In genomic region chr3:70001540-70001939, GRCm38 (mm10) we compare ENCODE assay signal across 13 mouse cellular contexts. TPM values are rescaled to one million over a fixed set of nuclear protein-coding genes. Genes with fewer than 3 reads are reported as not detected.
DNase-seq lines count a peak whose midpoint lies in the region; ATAC-seq and TF ChIP-seq lines count a peak whose summit lies in the region.
"Had no signal": no experiment of that assay in that cellular context is flagged by ENCODE, and none has a peak within 500 bp of the region (broad histone marks: within the 10 kb centered on the region; RNA-seq: fewer than 3 reads in every experiment).

No protein-coding gene starts in this region.

- TF ChIP-seq EP300 in liver, postnatal 0 days (IDR thresholded peaks at IDR 0.05; ENCODE audit: low read depth): no peak

- no peak overlapping the region for H3K4me2 ChIP-seq in kidney, postnatal 0 days (ENCODE audit: low read length)
- H3K4me2 ChIP-seq in forebrain, embryonic 16.5 days (ENCODE audit: low read length): no peak overlapping the region
- no peak overlapping the region for H3K4me2 ChIP-seq in liver, postnatal 0 days (ENCODE audit: low read depth, low read length)
- H3K4me2 ChIP-seq: liver, embryonic 13.5 days had no signal

- WGBS in kidney, postnatal 0 days: 25% methylated on average over 9 of the region's 9 CpGs
- 10% methylated on average over 9 of the region's 9 CpGs for WGBS in forebrain, embryonic 16.5 days
- WGBS in liver, postnatal 0 days (ENCODE audit: insufficient replicate concordance): 73% methylated on average over 9 of the region's 9 CpGs

- no peaks in the 10 kb centered on the region for H3K27me3 ChIP-seq in kidney, postnatal 0 days (ENCODE audit: insufficient read depth, low read length)
- H3K27me3 ChIP-seq in forebrain, embryonic 16.5 days (replicated peaks; ENCODE audit: control insufficient read depth, insufficient read depth, low read length): no peaks in the 10 kb centered on the region
- H3K27me3 ChIP-seq in liver, postnatal 0 days (ENCODE audit: insufficient read depth, low read length): no peaks in the 10 kb centered on the region
- H3K27me3 ChIP-seq: liver, embryonic 13.5 days had no signal

- H3K4me1 ChIP-seq in kidney, postnatal 0 days (replicated peaks; ENCODE audit: insufficient read depth, low read length): no peaks in the 10 kb centered on the region
- peaks cover 2% of the 10 kb centered on the region; the same call in 1 of the 2 replicates for H3K4me1 ChIP-seq in forebrain, embryonic 16.5 days (replicated peaks; ENCODE audit: control insufficient read depth, insufficient read depth, low read length)
- no peaks in the 10 kb centered on the region for H3K4me1 ChIP-seq in liver, postnatal 0 days (ENCODE audit: insufficient read depth)
- H3K4me1 ChIP-seq: liver, embryonic 13.5 days had no signal

- H3K9ac ChIP-seq in kidney, postnatal 0 days (ENCODE audit: low read depth, low read length): no peak overlapping the region
- no peak overlapping the region for H3K9ac ChIP-seq in forebrain, embryonic 16.5 days (replicated peaks; ENCODE audit: low read depth, low read length)
- no peak overlapping the region for H3K9ac ChIP-seq in liver, postnatal 0 days (replicated peaks)
- H3K9ac ChIP-seq: liver, embryonic 13.5 days had no signal

- no peaks in the 10 kb centered on the region for H3K9me3 ChIP-seq in kidney, postnatal 0 days (replicated peaks; ENCODE audit: low read length)
- H3K9me3 ChIP-seq in forebrain, embryonic 16.5 days (ENCODE audit: control insufficient read depth, low read length): no peaks in the 10 kb centered on the region
- no peaks in the 10 kb centered on the region for H3K9me3 ChIP-seq in liver, postnatal 0 days (ENCODE audit: low read length)
- H3K9me3 ChIP-seq: liver, embryonic 13.5 days had no signal

- H3K36me3 ChIP-seq in kidney, postnatal 0 days (ENCODE audit: insufficient read depth, low read length): no peaks in the 10 kb centered on the region
- no peaks in the 10 kb centered on the region for H3K36me3 ChIP-seq in forebrain, embryonic 16.5 days (ENCODE audit: control insufficient read depth, insufficient read depth)
- H3K36me3 ChIP-seq in liver, postnatal 0 days (replicated peaks; ENCODE audit: insufficient read depth, low read length): no peaks in the 10 kb centered on the region
- H3K36me3 ChIP-seq: liver, embryonic 13.5 days had no signal

- H3K4me3 ChIP-seq in kidney, postnatal 0 days (replicated peaks; ENCODE audit: low read depth, low read length): no peak overlapping the region
- H3K4me3 ChIP-seq in forebrain, embryonic 16.5 days (replicated peaks; ENCODE audit: low read length): no peak overlapping the region
- no peak overlapping the region for H3K4me3 ChIP-seq in liver, postnatal 0 days (ENCODE audit: low read depth, low read length)
- H3K4me3 ChIP-seq: liver, embryonic 13.5 days had no signal

- peak; percentile 46 for DNase-seq in kidney, postnatal 0 days (ENCODE audit: low spot score)
- no peak for DNase-seq in kidney, postnatal 14 days
- DNase-seq in Muller cell, postnatal 12 days (ENCODE audit: inconsistent ontology term): peak; percentile 80
- peak; percentile 8 for DNase-seq in embryo, embryonic 11.5 days (ENCODE audit: low read depth, low spot score)
- DNase-seq in frontal cortex, postnatal 14 days (ENCODE audit: low spot score in 2 of 2): no peak
- no peak for DNase-seq in liver, postnatal 0 days
- no peak for DNase-seq in frontal cortex, adult 2 months (ENCODE audit: extremely low spot score in 1 of 2, low spot score in 1 of 2)
- DNase-seq: adrenal gland, postnatal 14 days; liver, embryonic 13.5 days; spleen, adult 18-20 months had no signal

- ATAC-seq in kidney, postnatal 0 days (replicated peaks; ENCODE audit: low FRiP score, low read depth): no peak
- peak; percentile 69; the same call in 1 of the 2 replicates for ATAC-seq in forebrain, embryonic 16.5 days
- no peak for ATAC-seq in liver, postnatal 0 days
- ATAC-seq: CD4-positive, CD25-positive, alpha-beta regulatory T cell, adult 4 months had no signal

- no peak for TF ChIP-seq CTCF in kidney, postnatal 0 days (IDR thresholded peaks at IDR 0.05; ENCODE audit: low read depth)
- TF ChIP-seq CTCF in liver, postnatal 0 days (IDR thresholded peaks at IDR 0.05; ENCODE audit: low read depth): no peak

- H3K27ac ChIP-seq in kidney, postnatal 0 days: no peak overlapping the region
- no peak overlapping the region for H3K27ac ChIP-seq in forebrain, embryonic 16.5 days (ENCODE audit: low read length)
- no peak overlapping the region for H3K27ac ChIP-seq in liver, postnatal 0 days (ENCODE audit: low read depth)
- H3K27ac ChIP-seq: liver, embryonic 13.5 days had no signal

RNA-seq across cellular contexts. Expression of gene Otol1, which starts 5.9 kb away (rescaled TPM):
- not detected in 2 replicates for polyA plus RNA-seq in kidney, postnatal 0 days (2015; fragmentation: Nextera tagmentation; extraction: Ambion mirVana)
- not detected in 2 replicates for polyA plus RNA-seq in forebrain, embryonic 16.5 days (2015; fragmentation: Nextera tagmentation; extraction: Ambion mirVana)
- not detected in 2 replicates for polyA plus RNA-seq in liver, postnatal 0 days (2015; fragmentation: Nextera tagmentation; extraction: Ambion mirVana)
- polyA plus RNA-seq in frontal cortex, adult 2 months (2012; rRNA removed): not detected in 2 replicates
- polyA plus RNA-seq: CD4-positive, CD25-positive, alpha-beta regulatory T cell, adult 4 months; heart, embryonic 14.5 days; liver, embryonic 13.5 days had no signal

Comparison
In these comparisons a context has a peak if more than half of its experiments do, and no peak if none do; other contexts are left out.
1. DNase-seq: peak in kidney, postnatal 0 days (single experiment), Muller cell, postnatal 12 days (single experiment) and embryo, embryonic 11.5 days (single experiment); none in kidney, postnatal 14 days (single experiment), frontal cortex, postnatal 14 days (0 of 2), liver, postnatal 0 days (single experiment) and frontal cortex, adult 2 months (0 of 2).